ENCODE assay signal across 13 mouse cellular contexts in the genomic region with DNA sequence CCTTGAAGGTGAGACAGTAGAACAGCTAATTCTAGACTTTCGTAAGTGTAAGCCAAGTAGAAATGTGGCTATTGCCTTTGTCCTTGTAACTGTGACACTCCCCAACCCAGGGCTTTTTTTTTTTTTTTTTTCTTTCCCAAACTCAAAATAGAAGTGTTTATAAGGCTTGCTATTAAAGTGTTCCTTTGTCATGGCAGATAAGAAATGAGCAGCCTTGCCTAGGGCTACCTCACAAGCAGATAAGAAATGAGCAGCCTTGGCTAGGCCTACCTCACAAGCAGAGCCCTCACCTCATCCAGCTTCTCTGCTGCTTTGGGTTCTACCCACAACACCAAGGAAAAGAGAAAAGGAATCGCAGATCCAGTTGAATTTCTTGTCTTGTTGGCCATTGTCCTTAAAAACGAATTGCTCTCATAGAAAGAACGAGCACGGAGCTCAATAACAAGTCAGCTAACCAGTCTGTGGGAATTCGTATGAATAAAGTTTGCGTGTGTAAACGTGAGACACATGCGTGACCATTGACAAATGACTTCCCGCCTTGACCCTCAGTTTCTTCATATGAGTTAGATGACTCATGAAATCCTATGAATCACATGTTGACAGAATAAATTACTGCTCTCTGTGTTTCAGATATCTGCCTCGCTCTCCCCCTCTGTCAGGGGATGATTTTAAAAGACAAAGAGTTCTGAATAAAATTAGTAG.
"Had no signal": no experiment of that assay in that cellular context is flagged by ENCODE, and none has a peak within 500 bp of the region (broad histone marks: within the 10 kb centered on the region; RNA-seq: fewer than 3 reads in every experiment).

No protein-coding gene starts in this region.

- DNase-seq: kidney, adult 18-20 months; kidney, postnatal 10 days; lung, embryonic 14.5 days; lung, postnatal 10 days; retina, postnatal 1 day; thymus, postnatal 14 days had no signal

- H3K4me2 ChIP-seq: limb, embryonic 15.5 days; liver, embryonic 12.5 days; lung, embryonic 14.5 days; midbrain, embryonic 11.5 days; midbrain, embryonic 15.5 days; neural tube, embryonic 12.5 days; stomach, embryonic 15.5 days had no signal

- ATAC-seq: liver, embryonic 12.5 days; midbrain, embryonic 15.5 days had no signal

- H3K36me3 ChIP-seq: limb, embryonic 15.5 days; liver, embryonic 12.5 days; midbrain, embryonic 15.5 days; neural tube, embryonic 12.5 days; stomach, embryonic 15.5 days had no signal

- H3K4me3 ChIP-seq: left cerebral cortex, adult 2 months; limb, embryonic 15.5 days; liver, embryonic 12.5 days; midbrain, embryonic 15.5 days; neural tube, embryonic 12.5 days; stomach, embryonic 15.5 days had no signal

- H3K9ac ChIP-seq: limb, embryonic 15.5 days; liver, embryonic 12.5 days; lung, embryonic 14.5 days; midbrain, embryonic 15.5 days; neural tube, embryonic 12.5 days; stomach, embryonic 15.5 days had no signal

- H3K9me3 ChIP-seq: limb, embryonic 15.5 days; liver, embryonic 12.5 days; midbrain, embryonic 15.5 days; neural tube, embryonic 12.5 days; stomach, embryonic 15.5 days had no signal

- H3K27ac ChIP-seq: left cerebral cortex, adult 2 months; limb, embryonic 15.5 days; liver, embryonic 12.5 days; midbrain, embryonic 15.5 days; neural tube, embryonic 12.5 days; stomach, embryonic 15.5 days had no signal

- H3K27me3 ChIP-seq: limb, embryonic 15.5 days; liver, embryonic 12.5 days; midbrain, embryonic 15.5 days; neural tube, embryonic 12.5 days; stomach, embryonic 15.5 days had no signal

- H3K4me1 ChIP-seq: limb, embryonic 15.5 days; liver, embryonic 12.5 days; midbrain, embryonic 15.5 days; neural tube, embryonic 12.5 days; stomach, embryonic 15.5 days had no signal
